Mouse (Mus musculus) brain, embryonic 18.5 days (tissue): ENCODE data around the gene Tmsb15b2.
"Not testable (repeated sequence)": the region's sequence is repeated elsewhere in the genome, so short reads cannot be mapped to it uniquely, and the experiment has no call there.

Experiments
- DNase-seq: peaks from one replicate; pipeline ENCODE4 v3.0.0-alpha.2; 2012; ENCODE audit warnings: low read depth, low spot score

Gene Tmsb15b2

DNA sequence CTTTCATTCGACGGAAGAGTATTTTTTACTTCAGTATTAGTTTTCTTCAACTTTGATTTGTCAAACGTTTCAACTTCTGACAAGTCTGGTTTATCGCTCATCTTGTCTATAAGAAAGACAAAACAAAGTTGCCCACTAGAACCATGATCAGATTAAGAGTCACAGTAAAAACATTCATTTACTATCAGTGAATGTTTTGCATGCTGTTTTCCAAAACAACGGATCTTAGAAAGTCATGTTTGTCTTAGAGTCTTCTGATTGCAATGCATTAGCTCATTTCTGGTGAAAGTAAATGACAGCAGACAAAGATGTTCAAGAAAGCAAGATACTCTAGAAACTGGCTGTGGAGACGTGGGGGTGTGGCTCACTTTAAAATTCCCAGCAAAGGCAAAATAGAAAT, at the start of gene Tmsb15b2:
Gene Tmsb15b2, minus strand, starts transcription at position 101 of the 400 bp plus-strand sequence.
- DNase-seq, result not testable (repeated sequence)

DNA sequence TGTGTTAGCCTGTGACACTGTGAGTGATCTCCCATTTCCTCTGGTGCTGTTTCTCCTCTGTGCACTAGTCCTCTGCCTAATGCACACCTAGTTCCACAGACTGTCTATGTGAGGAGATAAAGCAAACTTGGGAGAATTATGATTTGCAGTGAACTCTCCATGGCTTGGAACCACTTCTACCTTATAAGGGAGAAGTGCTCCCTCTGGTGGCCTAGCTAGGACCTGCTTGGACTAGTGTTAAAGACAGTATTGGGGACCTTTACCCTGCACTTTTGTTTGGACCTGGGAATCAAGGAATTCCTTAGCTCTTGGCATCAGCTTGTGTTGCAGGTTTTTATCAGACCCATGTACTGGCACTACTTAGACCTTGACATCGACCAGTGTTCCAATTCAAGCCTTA, 44.0 kb upstream of the Tmsb15b2 start:
- no peak for DNase-seq

DNA sequence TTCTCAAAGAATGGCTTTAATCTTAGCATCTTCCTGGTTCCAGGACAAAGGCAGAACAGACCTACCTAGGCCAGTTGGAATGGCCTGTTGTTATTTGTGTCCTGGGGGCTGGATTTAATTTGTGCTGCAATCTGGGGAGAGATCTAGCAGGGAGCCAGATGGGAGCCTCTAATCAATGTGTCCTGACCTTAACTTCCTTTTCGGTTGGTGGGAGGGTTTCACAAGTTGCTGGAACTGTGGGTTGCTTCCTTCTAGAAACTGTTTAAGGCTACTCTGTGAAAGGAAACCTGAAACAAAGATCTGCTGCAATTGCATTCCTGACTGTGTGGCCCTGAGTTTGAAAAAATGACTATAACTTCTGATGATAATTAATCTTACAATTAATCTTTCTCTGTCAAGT, 42.4 kb upstream of the Tmsb15b2 start:
- no peak for DNase-seq

DNA sequence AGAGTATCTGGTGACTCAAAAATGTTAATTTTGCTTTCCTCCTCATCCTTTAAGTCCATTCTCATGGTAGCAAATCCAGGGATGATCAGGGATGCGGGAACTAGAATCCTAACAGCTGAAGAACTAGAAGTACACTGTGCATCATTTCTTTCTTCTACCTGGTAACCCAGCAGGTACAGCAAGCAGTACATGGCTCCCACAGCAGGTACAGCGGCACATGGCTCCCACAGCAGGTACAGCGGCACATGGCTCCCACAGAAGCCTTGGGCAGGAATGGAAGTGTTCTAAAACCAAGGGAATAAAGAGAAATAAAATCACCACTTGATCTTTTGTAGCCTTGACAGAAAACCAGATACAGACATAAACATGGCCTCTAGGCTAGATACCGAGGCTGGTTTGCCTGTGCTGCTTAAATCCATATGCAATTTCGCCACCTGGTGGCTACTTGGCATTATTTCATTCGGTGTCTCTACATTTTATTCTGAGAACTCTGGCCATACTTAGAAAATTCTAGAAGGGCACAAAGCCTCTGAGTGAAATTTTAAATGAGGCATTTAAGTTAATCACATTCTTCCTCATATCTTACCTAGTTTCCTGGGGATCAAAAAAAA, 39.9 kb upstream of the Tmsb15b2 start:
- DNase-seq, result no peak

DNA sequence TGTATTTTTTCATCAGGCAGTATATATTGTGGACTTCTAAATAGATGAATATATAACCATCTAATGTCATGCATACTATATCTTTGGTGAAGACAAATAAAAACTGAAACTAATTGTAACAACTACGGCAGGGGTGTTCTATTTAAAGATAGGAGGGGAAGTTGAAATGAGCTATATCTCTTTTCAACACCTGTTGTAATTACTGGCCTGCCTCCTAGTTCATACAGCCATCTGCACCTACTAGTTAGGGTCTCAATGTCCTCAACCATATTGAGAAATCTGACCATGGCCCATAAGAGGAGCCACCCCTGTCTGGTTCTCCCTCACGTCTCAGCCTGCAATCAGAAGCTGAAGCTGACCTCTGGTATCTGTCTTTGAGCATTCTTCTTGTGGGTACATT, 21.0 kb upstream of the Tmsb15b2 start:
- no peak for DNase-seq

DNA sequence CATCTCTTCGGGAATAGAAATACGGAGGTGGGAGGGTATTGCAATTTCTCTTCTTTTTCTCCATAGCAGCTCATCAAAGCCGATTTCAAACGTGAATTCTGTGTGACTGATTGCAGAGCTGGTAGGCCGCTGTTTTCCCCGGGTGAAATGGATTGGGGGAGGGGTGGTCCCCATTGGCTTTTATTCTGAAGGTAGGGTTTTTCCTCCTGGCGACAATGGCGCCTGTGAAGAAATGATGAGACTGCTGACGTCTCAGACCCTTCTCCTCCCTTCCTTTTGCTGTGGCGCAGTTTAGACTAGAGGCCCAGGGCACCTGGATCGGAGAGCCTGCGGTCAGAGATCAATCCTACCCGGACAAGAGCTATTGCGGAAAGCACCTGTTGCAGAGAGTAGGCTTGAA, 18.3 kb upstream of the Tmsb15b2 start:
- DNase-seq, result no peak

DNA sequence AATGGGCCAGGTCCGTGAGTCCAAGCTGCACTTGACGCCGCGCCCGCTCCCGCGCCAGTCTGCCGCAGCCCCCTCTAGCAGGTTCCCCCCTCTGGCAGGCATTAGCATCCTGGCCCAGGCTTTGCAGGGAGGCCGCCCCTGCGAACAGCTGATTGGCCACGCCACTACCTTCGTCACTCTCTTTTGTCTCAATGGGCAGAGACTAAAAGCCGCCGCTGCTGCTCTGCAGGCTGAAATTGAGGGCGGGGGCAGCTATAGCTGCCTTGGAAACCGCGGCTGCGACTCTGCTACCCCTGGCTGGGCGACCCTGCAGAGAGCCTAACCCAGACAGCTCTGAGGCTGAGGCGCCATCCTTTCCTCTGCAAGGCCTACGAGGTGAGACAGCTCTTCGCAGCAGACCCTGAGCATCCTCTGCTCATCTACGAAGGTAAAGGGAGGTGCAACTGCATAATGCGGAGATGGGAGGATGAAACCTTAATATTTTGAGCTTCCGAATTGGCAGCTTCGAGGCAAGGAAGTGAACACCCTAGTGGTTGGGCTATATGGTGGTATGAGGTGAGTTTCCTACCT, 17.8 kb upstream of the Tmsb15b2 start, which contains the start of gene Zcchc18:
Gene Zcchc18, plus strand, starts transcription at position 178 of the 570 bp plus-strand sequence.
- DNase-seq, result peak; percentile 81

DNA sequence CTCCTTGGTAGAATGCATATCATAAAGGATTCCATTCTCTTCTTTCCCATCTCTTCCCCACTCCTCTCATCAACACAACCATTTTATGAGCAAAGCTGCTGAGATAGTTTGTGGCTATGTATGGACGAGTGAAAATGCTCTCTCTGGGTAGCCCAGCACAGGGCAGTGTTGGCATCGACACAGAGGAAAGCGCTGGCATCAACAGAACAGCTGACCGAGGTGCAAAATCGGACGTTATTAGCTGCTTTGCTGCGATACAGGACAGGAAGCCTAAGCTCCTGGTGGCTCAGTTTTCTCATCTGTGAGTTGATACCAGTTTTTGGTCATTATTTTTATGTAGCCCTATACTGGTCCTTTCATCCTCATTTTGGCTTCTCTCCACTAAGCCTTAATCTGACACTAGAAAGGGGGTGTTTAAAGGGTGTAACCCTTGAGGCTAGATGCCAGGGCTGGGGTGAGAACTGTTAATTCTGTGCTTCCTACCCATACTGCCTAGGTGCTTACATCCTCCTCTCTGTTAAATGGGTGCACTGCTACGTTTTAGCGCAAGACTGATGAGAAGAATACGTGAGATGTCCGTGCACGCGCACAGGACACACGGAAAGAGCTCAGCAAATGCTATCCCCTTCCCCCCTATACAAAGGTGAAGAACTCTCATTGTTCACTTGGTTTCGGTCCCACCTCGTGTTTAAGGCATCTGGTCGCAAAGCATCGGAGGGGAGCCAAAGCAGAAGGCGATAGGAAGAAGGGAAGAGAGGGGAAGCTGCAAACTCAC, 17.1 kb upstream of the Tmsb15b2 start:
- no peak for DNase-seq

DNA sequence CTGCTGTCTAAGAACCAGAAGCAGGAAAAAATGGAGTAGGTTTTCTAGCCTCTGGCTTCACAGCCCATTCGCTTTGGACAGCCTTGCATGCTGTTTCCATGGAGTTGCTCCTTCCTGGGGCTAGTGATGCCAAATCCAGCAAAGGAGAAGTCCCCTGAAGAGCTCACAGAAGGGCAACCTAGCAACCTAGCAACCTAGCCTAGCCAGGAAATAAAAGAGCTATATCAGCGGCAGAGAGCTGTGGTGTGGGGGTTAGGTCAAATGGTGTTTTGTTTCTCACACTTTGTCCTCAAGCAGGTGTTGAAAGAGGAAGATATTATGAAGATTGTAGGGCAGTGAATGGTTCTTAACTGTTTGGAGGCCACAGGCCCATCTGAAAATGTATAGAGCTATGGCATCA, 16.0 kb upstream of the Tmsb15b2 start:
- no peak for DNase-seq

DNA sequence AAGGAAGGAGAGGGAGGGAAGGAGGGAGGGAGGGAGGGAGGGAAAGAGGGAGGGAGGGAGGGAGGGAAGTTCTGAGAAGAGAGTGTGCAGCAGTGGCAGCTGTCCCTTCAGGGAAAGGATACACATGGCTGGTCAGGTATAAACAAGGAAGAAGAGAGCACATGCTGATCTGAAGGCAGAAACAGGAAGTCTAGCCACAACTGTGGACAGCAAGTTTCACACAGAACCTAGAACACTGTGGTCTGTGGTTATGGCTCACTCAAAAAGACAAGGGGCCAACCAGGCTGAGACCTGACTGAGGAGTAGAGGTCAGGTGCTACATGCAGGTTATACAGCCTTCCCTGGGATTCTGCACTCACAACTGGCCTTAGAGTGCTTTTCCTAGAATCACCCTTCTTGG, 10.7 kb upstream of the Tmsb15b2 start:
- no peak for DNase-seq

DNA sequence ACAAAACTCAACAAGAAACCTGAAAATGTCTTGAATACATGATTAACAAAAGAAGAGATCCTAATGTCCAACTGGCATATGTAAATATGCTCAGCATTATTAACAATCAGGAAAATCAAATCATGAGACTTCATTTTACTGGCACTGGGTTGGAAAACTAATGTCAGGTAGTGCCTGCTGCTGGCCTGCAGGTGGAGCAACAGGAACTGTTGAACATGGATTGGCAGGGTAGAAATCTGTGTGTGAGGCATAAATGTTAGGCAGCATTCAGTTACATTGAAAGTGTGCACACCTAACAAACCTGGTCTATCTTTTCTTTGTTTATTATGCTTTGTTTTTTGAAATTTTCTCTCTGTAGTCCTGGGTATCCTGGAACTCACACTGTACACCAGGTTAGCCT, 3.3 kb upstream of the Tmsb15b2 start:
- no peak for DNase-seq

DNA sequence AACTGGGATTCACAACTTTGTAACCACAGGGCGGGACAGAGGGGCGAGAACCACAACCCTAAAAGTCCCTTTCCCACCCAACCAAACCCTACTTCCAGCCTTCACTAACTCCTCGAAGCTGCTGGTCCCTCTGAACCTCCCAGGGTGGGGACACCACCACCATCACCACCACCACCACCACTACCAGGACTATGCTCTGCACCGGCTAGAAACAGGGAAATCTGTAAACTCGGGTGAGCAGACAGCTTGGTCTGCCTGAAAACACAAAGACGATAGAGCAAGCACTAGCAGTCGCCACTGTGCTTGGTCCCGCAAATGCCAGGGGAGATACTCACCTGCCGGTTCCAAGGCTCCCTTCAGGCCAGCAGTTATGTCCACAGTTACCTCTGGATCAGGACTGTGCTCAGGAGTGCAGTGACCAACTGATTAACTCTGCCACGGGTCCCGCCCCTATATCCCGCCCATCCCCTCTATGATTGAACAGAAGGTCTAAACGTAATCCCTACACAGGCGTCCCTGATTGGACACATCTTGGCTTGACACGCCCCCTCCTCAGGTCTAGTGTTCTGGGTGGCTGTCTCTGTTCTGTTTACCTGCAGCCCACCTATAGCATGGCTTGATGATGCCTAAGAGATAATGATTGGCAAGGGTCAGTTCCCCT, 1.3 kb upstream of the Tmsb15b2 start, which contains the start of the genes Tmsb15l and Tmsb15b1:
Gene Tmsb15l, minus strand, starts transcription at position 446 of the 661 bp plus-strand sequence.
Gene Tmsb15b1, minus strand, starts transcription at position 451 of the 661 bp plus-strand sequence.
- peak; percentile 77 for DNase-seq

DNA sequence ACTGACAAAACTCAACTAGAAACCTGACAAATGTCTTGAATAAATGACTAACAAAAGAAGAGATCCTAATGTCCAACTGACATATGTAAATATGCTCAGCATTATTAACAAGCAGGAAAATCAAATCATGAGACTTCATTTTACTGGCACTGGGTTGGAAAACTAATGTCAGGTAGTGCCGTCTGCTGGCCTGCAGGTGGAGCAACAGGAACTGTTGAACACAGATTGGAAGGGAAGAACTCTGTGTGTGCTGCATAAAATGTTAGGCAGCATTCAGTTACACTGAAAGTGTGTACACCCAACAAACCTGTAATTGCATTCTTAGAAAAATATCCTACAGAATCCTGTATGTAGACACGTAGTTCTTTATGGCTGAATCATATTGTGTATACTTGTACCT, 15.6 kb downstream of the Tmsb15b2 start:
- no peak for DNase-seq

DNA sequence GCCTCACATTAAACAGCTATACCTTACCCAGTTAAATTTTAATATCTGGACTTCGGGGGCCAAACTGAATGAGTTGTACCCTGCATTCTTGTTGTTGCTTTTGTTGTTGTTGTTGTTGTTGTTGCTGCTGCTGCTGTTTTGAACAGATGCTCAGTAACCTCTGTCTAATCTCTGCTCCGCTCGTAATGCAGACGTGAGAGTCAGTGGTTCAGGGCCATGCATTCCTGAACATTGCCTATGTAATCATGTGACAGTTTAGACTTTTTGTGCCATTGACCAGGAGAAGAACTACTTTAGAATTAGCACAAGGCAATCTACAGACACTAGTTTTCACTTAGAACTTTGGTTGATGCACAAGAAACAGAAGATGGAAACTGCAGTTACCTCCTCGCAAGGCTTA, 17.0 kb downstream of the Tmsb15b2 start:
- DNase-seq, result not testable (repeated sequence)

DNA sequence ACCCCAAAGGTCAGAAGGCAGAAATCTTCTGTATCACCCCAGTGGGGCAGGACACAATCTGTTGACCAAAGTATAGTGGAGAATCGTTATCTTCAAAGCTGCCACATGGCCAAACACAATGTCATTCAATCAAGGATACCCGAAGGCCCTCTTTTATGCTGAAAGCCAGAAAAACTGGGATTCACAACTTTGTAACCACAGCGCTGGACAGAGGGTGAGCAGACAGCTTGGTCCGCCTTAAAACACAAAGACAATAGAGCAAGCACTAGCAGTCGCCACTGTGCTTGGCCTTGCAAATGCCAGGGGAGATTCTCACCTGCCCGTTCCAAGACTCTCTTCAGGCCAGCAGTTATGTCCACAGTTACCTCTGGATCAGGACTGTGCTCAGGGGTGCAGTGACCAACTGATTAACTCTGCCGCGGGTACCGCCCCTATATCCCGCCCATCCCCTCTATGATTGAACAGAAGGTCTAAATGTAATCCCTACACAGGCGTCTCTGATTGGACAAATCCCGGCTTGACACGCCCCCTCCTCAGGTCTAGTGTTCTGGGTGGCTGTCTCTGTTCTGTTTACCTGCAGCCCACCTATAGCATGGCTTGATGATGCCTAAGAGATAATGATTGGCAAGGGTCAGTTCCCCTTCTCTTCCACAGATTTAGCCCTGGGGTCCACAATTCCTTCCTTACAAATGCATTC, 17.6 kb downstream of the Tmsb15b2 start:
- peak; percentile 60 for DNase-seq

DNA sequence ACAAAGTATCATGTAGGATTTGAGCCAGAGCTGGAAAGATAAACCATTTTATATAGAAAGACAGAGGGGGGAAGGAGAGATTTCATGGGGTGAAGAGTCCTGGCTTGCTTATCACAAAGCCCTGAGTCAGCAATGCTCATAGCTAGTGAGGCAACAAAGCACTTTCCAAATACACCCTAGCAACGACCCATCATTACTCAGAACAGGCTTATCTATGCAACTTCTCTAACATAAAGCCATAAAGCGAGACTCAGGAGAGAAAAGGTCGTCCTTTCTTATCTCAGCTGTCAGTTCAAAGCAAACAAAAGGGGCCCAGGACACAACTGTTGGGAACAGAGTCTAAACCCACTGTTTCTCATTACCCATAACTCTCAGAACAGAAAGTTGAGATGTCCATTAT, 37.3 kb downstream of the Tmsb15b2 start:
- no peak for DNase-seq

DNA sequence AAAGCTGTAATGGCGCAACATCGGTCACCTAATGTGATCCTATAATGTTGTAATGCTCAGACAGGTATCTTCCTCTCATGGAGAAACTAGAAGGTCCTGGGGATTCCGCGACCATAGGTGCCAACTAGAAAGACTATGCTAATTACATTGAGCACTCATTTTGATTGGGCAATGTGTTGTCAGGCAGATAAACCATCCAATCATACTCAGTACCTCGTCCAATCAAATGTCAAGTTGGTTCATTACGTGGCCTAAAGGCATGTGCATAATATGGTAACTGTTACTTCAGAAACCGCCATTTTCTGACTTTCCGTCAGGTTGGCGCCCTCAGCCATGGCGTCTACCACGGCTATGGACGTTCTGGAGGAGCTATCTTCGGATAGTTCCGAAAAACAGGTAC, 48.3 kb downstream of the Tmsb15b2 start, which contains the start of gene H2bfm:
Gene H2bfm, plus strand, starts transcription at position 295 of the 400 bp plus-strand sequence.
- no peak for DNase-seq

DNA sequence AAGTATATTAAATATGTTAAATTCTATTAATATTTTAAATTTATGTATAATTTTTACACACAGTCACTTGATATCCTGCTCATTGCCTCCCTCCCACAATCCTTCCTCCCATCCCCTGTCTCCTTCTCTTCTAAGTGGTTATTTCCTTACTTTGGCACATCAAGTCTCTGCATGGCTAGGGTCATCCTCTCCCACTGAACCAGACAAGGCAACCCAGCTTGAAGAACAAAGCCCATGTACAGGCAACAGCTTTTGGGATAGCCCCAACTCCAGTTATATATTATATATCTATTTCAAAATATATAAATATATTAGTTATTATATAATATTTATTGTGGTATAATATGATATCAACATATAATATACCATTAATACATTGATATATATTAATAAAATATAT, 49.4 kb downstream of the Tmsb15b2 start:
- DNase-seq, result no peak
